Mouse (Mus musculus): ENCODE measurements around the gene Ap1s2.

GRCm38 (mm10) chrX:163957803-163958466, 49.1 kb downstream of the Ap1s2 start:
- TF ChIP-seq CTCF (IDR thresholded peaks at IDR 0.05 in 2 of 3, conservative IDR thresholded peaks at IDR 0.05 in 1 of 3; ENCODE audit: control insufficient read depth in 1 of 3, insufficient read depth in 1 of 3, low read depth in 2 of 3, low read length in 3 of 3, poor library complexity in 1 of 3, severe bottlenecking in 1 of 3) (no peak), MAX (IDR thresholded peaks at IDR 0.05; ENCODE audit: low read length) (peak; percentile 68; the same call in 1 of the 2 replicates), CHD2 (IDR thresholded peaks at IDR 0.05; ENCODE audit: low read length) (no peak), EP300 (IDR thresholded peaks at IDR 0.05; ENCODE audit: low read depth in 1 of 2, low read length in 2 of 2) (no peak), TCF12 (IDR thresholded peaks at IDR 0.05; ENCODE audit: low read depth, low read length) (no peak), CHD1 (IDR thresholded peaks at IDR 0.05; ENCODE audit: low read depth, low read length) (no peak), MAZ (IDR thresholded peaks at IDR 0.05; ENCODE audit: low read depth, low read length) (no peak; the same call in 1 of the 2 replicates)

Data from MEL (cell line).